Mouse (Mus musculus) activated CD4-positive, CD25-positive, alpha-beta regulatory T cell, adult 4 months (primary cell): ENCODE measurements around the gene Prkd1. TPM values are rescaled to one million over a fixed set of nuclear protein-coding genes. Genes with fewer than 3 reads are reported as not detected.

Experiments
- ATAC-seq: one replicate; pipeline ENCODE4 v1.8.0; 2017
- polyA plus RNA-seq, 2 experiments: library from polyadenylated mRNA; unstranded; fragments of 100-300 nt; shearing (Covaris generic); gene quantifications; one replicate each; pipeline ENCODE4 v1.2.1; 2017

Prkd1 gene
- polyA plus RNA-seq, 2 experiments from 2014 or later, result not detected

DNA sequence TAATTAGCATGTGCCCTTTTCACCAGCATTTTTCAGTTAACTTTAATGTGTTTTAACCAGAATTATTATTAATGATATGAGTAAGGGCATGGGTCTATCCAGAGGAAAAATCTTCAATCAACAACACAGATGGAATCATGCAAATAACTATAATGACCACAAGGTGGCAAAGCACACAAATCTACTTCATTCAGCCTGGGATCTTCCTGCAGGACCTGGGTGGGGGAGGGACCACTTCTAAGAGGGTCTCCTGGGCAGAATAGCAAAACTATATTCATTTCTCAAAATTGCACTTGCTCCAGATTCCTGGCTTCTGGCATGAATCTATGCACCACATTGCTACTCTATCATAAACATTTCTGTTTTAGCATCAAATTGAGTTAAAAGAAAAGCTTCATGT is 334.3 kb downstream of the Prkd1 start:
- ATAC-seq, result no peak

DNA sequence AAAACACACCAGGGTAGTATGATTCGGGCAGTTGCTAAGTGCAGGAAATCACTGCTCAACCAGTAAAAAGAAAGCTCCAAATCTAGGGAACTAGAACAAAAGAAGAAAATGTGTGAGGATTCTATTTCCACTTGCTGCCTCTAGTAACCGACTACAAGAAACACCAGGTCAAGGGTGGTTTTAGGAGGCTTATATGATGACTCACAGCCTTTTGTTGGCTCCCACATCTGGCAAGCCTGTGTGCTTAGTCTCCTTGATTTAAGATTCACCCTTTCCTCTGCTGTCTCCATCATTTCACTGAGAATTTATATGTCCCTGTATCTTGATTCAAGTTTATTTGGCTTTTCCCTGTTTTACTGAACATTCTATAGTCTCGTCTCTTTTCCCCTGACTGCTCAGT is 339.6 kb downstream of the Prkd1 start:
- ATAC-seq, result no peak

DNA sequence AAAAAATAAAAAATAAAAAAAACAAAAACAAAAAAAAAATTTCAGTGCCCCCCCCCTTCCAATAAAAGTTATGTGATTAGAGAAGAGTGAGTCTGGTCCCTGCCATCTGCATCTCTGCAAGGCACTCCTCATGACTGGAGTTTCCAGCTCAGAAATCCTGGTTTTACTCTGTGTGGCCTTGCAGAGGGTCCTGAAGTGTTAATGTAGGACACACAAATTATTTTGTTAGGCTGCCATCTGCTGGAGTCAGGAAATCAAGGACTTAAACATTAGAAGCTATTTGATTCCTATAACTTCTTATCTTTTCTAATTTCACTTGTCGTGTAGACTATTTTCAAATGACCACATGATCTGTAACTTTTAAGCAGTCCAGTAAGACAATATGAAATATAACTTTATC is 347.6 kb downstream of the Prkd1 start:
- no peak for ATAC-seq

DNA sequence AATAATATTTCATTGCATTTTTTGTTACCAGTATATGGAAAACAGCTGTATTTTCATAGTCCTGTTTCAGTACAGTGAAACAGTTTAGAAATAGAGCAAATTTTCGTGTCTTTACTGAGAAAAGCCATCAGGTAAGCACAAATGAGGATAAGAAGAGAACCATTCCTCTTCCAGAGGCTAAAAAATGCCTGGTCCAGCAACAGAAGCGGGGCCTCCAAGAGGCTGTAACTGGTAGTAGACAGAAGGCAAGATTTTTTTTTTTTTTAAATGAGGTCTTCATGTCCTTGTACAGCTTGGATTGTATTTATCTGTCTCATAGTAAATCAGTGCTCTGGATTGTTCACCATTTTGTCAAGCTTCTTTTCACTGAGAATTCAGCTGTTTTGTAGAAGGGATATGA is 352.8 kb downstream of the Prkd1 start:
- no peak for ATAC-seq

DNA sequence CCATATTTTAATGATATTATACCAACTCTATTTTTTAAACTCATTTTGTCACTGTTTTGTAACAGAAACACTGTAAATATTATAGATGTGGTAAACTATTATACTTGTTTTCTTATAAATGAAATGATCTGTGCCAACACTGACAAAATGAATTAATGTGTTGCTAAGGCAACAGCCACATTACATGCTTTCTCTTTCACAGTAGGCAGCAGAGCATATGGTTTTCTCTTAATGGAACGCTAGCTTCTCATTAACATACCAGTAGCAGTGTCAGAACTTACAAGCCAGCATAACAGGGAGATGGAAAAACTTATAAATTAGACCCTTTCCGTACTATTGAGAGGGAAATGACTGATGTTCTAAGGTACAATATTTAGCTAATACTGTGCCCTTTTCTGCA is 353.3 kb downstream of the Prkd1 start:
- no peak for ATAC-seq

DNA sequence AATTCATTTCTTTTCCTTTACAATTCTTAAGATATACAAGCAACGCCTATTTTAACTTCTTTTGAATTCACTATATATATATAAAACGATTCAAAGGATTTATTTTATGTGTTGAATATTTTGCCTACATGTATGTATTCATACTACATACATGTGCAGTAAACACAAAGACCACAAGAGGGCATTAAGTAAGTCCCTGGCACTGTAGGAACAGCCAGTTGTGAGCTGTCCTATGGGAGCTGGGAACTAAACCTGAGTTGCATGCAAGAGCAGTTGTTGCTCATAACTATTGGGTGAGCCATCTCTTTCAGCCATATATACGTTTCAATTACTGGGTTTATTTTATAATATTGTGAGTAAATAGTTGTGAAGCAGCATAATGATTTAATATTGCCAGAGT is 356.1 kb downstream of the Prkd1 start:
- no peak for ATAC-seq
